Mouse (Mus musculus): Measurements from ENCODE around the gene Ak8. TPM values are rescaled to one million over a fixed set of nuclear protein-coding genes. Genes with fewer than 3 reads are reported as not detected.

Ak8 gene
- polyA plus RNA-seq, 1 experiment from 2014 or later: 0.09 TPM

GRCm38 (mm10) chr2:28759441-28759840, 59.5 kb downstream of the Ak8 start:
- TF ChIP-seq CTCF (IDR thresholded peaks at IDR 0.05): no peak
- peaks cover 6% of the 10 kb centered on the region for H3K27me3 ChIP-seq
- DNase-seq (ENCODE audit: low read depth, low spot score) (no peak), ATAC-seq (no peak)
- ChIA-PET POLR2A (no interaction called here), CTCF (no interaction called here)
- in situ Hi-C loops (cut with MboI; ENCODE audit: low pct_unique_long_range_greater_than_20kb): loop anchor here (5.0 kb wide), 2 partner anchors 163 to 218 kb away; no protein-coding TSS in a partner anchor

GRCm38 (mm10) chr2:28766590-28766989, 66.6 kb downstream of the Ak8 start:
- no peak for TF ChIP-seq CTCF (IDR thresholded peaks at IDR 0.05)
- POLR2A ChIA-PET: no interaction called here
- CTCF ChIA-PET: no interaction called here
- in situ Hi-C loops (cut with MboI; ENCODE audit: low pct_unique_long_range_greater_than_20kb): no loop called here
- DNase-seq (ENCODE audit: low read depth, low spot score) (no peak), ATAC-seq (no peak)
- H3K27me3 ChIP-seq: peaks cover 36% of the 10 kb centered on the region

GRCm38 (mm10) chr2:28767041-28767440, 67.1 kb downstream of the Ak8 start:
- H3K27me3 ChIP-seq: peaks cover 35% of the 10 kb centered on the region
- in situ Hi-C loops (cut with MboI; ENCODE audit: low pct_unique_long_range_greater_than_20kb): no loop called here
- ATAC-seq (no peak), DNase-seq (ENCODE audit: low read depth, low spot score) (no peak)
- ChIA-PET CTCF (no interaction called here), POLR2A (no interaction called here)
- TF ChIP-seq CTCF (IDR thresholded peaks at IDR 0.05): no peak

- ChIA-PET CTCF (no interaction called here), POLR2A (no interaction called here)
- TF ChIP-seq CTCF (IDR thresholded peaks at IDR 0.05): no peak
- H3K27me3 ChIP-seq: peaks cover 35% of the 10 kb centered on the region
- ATAC-seq (no peak), DNase-seq (ENCODE audit: low read depth, low spot score) (no peak)
- in situ Hi-C loops (cut with MboI; ENCODE audit: low pct_unique_long_range_greater_than_20kb): no loop called here
Measured at GRCm38 (mm10) chr2:28770697-28771096, 70.7 kb downstream of the Ak8 start.

GRCm38 (mm10) chr2:28774073-28774472, 74.1 kb downstream of the Ak8 start:
- no peak for TF ChIP-seq CTCF (IDR thresholded peaks at IDR 0.05)
- CTCF ChIA-PET: no interaction called here
- DNase-seq (ENCODE audit: low read depth, low spot score) (no peak), ATAC-seq (no peak)
- in situ Hi-C loops (cut with MboI; ENCODE audit: low pct_unique_long_range_greater_than_20kb): no loop called here
- POLR2A ChIA-PET: interaction anchor here (0.7 kb wide), 1 partner anchor 24 kb away, joined by 3 read pairs; no protein-coding TSS in a partner anchor
- H3K27me3 ChIP-seq: peaks cover 24% of the 10 kb centered on the region

GRCm38 (mm10) chr2:28776728-28777127, 76.8 kb downstream of the Ak8 start:
- CTCF ChIA-PET: interaction anchor here (1.3 kb wide), 1 partner anchor 16 kb away, joined by 3 read pairs; no protein-coding TSS in a partner anchor
- DNase-seq (ENCODE audit: low read depth, low spot score): no peak
- ATAC-seq: no peak
- no peak for TF ChIP-seq CTCF (IDR thresholded peaks at IDR 0.05)
- in situ Hi-C loops (cut with MboI; ENCODE audit: low pct_unique_long_range_greater_than_20kb): no loop called here
- peaks cover 19% of the 10 kb centered on the region for H3K27me3 ChIP-seq
- POLR2A ChIA-PET: no interaction called here

- no peak for DNase-seq (ENCODE audit: low read depth, low spot score)
- in situ Hi-C loops (cut with MboI; ENCODE audit: low pct_unique_long_range_greater_than_20kb): no loop called here
- ChIA-PET CTCF (no interaction called here), POLR2A (no interaction called here)
- no peak for TF ChIP-seq CTCF (IDR thresholded peaks at IDR 0.05)
- H3K27me3 ChIP-seq: peaks cover 24% of the 10 kb centered on the region
- ATAC-seq: no peak
Measured at GRCm38 (mm10) chr2:28780001-28780782, 80.2 kb downstream of the Ak8 start.

GRCm38 (mm10) chr2:28781310-28781709, 81.3 kb downstream of the Ak8 start:
- TF ChIP-seq CTCF (IDR thresholded peaks at IDR 0.05): no peak
- peaks cover 32% of the 10 kb centered on the region for H3K27me3 ChIP-seq
- POLR2A ChIA-PET: no interaction called here
- in situ Hi-C loops (cut with MboI; ENCODE audit: low pct_unique_long_range_greater_than_20kb): no loop called here
- no peak for DNase-seq (ENCODE audit: low read depth, low spot score)
- ATAC-seq: no peak
- CTCF ChIA-PET: no interaction called here

GRCm38 (mm10) chr2:28786355-28787066, 86.5 kb downstream of the Ak8 start:
- ATAC-seq: no peak
- POLR2A ChIA-PET: no interaction called here
- DNase-seq (ENCODE audit: low read depth, low spot score): no peak
- CTCF ChIA-PET: no interaction called here
- peaks cover 30% of the 10 kb centered on the region for H3K27me3 ChIP-seq
- no peak for TF ChIP-seq CTCF (IDR thresholded peaks at IDR 0.05)
- in situ Hi-C loops (cut with MboI; ENCODE audit: low pct_unique_long_range_greater_than_20kb): no loop called here

GRCm38 (mm10) chr2:28787067-28787619, 87.2 kb downstream of the Ak8 start:
- POLR2A ChIA-PET: no interaction called here
- ATAC-seq (no peak), DNase-seq (ENCODE audit: low read depth, low spot score) (no peak)
- TF ChIP-seq CTCF (IDR thresholded peaks at IDR 0.05): no peak
- CTCF ChIA-PET: no interaction called here
- in situ Hi-C loops (cut with MboI; ENCODE audit: low pct_unique_long_range_greater_than_20kb): no loop called here
- peaks cover 30% of the 10 kb centered on the region for H3K27me3 ChIP-seq

Measured in Patski (cell line).